In the genomic region with DNA sequence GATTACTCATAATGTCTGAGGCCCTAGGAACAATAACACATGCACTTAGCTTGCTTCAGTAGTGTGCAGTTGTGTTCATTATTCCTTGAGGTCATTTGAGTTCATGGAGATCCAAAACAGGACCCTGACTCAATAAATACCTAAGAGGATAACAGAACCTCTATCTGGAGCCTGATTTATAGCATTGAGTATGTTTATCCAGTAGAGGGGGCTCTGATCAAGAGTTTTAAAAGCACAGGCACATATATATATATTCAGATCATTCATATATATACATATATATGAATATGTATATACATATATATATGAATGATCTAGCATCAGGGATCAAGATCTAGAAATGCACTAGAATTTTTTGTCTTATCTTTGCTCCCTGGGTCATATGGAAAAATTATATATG, we compare ENCODE assay signal across 21 mouse cellular contexts. TPM values are rescaled to one million over a fixed set of nuclear protein-coding genes. Genes with fewer than 3 reads are reported as not detected.
DNase-seq lines count a peak whose midpoint lies in the region; ATAC-seq and TF ChIP-seq lines count a peak whose summit lies in the region.
"Had no signal": no experiment of that assay in that cellular context is flagged by ENCODE, and none has a peak within 500 bp of the region (broad histone marks: within the 10 kb centered on the region; RNA-seq: fewer than 3 reads in every experiment).

No protein-coding gene starts in this region.

- no peaks in the 10 kb centered on the region for H3K4me1 ChIP-seq in hindbrain, postnatal 0 days (ENCODE audit: insufficient read depth, low read length)
- H3K4me1 ChIP-seq in hindbrain, embryonic 16.5 days (ENCODE audit: control insufficient read depth, insufficient read depth, low read depth, low read length), result no peaks in the 10 kb centered on the region
- no peaks in the 10 kb centered on the region for H3K4me1 ChIP-seq in midbrain, embryonic 14.5 days (ENCODE audit: control insufficient read depth, insufficient read depth, low read length)
- H3K4me1 ChIP-seq in midbrain, embryonic 15.5 days, result no peaks in the 10 kb centered on the region
- H3K4me1 ChIP-seq in MEL (ENCODE audit: control insufficient read depth in 1 of 2, insufficient read depth in 2 of 2, low read length in 2 of 2), result peaks cover 0 to 13% of the 10 kb centered on the region in 2 experiments; a peak in 2 of 4 replicates
- H3K4me1 ChIP-seq: embryonic facial prominence, embryonic 10.5 days; forebrain, embryonic 12.5 days; hindbrain, embryonic 12.5 days; intestine, embryonic 15.5 days; limb, embryonic 10.5 days had no signal

- ATAC-seq in hindbrain, postnatal 0 days, result no peak
- ATAC-seq in hindbrain, embryonic 16.5 days, result no peak
- no peak for ATAC-seq in midbrain, embryonic 14.5 days (ENCODE audit: low FRiP score, low TSS enrichment)
- no peak for ATAC-seq in midbrain, embryonic 15.5 days (replicated peaks)
- ATAC-seq: intestine, embryonic 15.5 days; midbrain, embryonic 16.5 days had no signal

- H3K9ac ChIP-seq in hindbrain, postnatal 0 days (replicated peaks; ENCODE audit: low read length), result no peak overlapping the region
- H3K9ac ChIP-seq in hindbrain, embryonic 16.5 days (ENCODE audit: low read depth, low read length), result no peak overlapping the region
- H3K9ac ChIP-seq in midbrain, embryonic 14.5 days (replicated peaks; ENCODE audit: low read length), result no peak overlapping the region
- no peak overlapping the region for H3K9ac ChIP-seq in midbrain, embryonic 15.5 days
- H3K9ac ChIP-seq in MEL (ENCODE audit: control insufficient read depth, low read depth, low read length, poor library complexity, severe bottlenecking), result no peak overlapping the region
- H3K9ac ChIP-seq: forebrain, embryonic 12.5 days; hindbrain, embryonic 12.5 days; intestine, embryonic 15.5 days had no signal

- no peaks in the 10 kb centered on the region for H3K79me2 ChIP-seq in MEL (ENCODE audit: control insufficient read depth, insufficient read depth, low read length, poor library complexity)

- no peaks in the 10 kb centered on the region for H3K36me3 ChIP-seq in hindbrain, postnatal 0 days (ENCODE audit: insufficient read depth, low read length)
- H3K36me3 ChIP-seq in hindbrain, embryonic 16.5 days (ENCODE audit: control insufficient read depth, insufficient read depth, low read length), result no peaks in the 10 kb centered on the region
- H3K36me3 ChIP-seq in midbrain, embryonic 14.5 days (ENCODE audit: control insufficient read depth, insufficient read depth, low read length), result 0 out of 2 replicates have a peak, but pooled peaks cover 4% of the 10 kb centered on the region
- H3K36me3 ChIP-seq in midbrain, embryonic 15.5 days (replicated peaks), result no peaks in the 10 kb centered on the region
- H3K36me3 ChIP-seq in MEL (ENCODE audit: control insufficient read depth in 1 of 2, insufficient read depth in 2 of 2, low read length in 2 of 2), result peaks cover 0 to 2% of the 10 kb centered on the region in 2 experiments; a peak in 1 of 4 replicates
- no peaks in the 10 kb centered on the region for H3K36me3 ChIP-seq in splenic B cell, adult 2 months (ENCODE audit: control insufficient read depth, insufficient read depth, low read length, poor library complexity, severe bottlenecking)
- H3K36me3 ChIP-seq: intestine, embryonic 15.5 days had no signal

- no peak overlapping the region for H3K4me3 ChIP-seq in hindbrain, postnatal 0 days (ENCODE audit: low read length)
- no peak overlapping the region for H3K4me3 ChIP-seq in hindbrain, embryonic 16.5 days (ENCODE audit: low read length)
- H3K4me3 ChIP-seq in midbrain, embryonic 14.5 days (replicated peaks; ENCODE audit: low read depth, low read length), result no peak overlapping the region
- H3K4me3 ChIP-seq in midbrain, embryonic 15.5 days, result no peak overlapping the region
- H3K4me3 ChIP-seq in MEL (ENCODE audit: control insufficient read depth in 1 of 2, insufficient read depth in 1 of 2, low read depth in 2 of 2, low read length in 2 of 2), result no peak overlapping the region
- H3K4me3 ChIP-seq: embryonic facial prominence, embryonic 10.5 days; forebrain, embryonic 12.5 days; hindbrain, embryonic 12.5 days; intestine, embryonic 15.5 days; limb, embryonic 10.5 days had no signal

- DNase-seq in hindbrain, postnatal 0 days (ENCODE audit: low spot score), result no peak
- DNase-seq in midbrain, embryonic 14.5 days, result peak; percentile 28
- DNase-seq in MEL (ENCODE audit: low read depth, low spot score), result peak; percentile 39
- DNase-seq in splenic B cell, adult 2 months (ENCODE audit: low read depth, low spot score), result peak; percentile 38
- DNase-seq in testis, postnatal 10 days (ENCODE audit: low spot score), result no peak
- no peak for DNase-seq in kidney, postnatal 25 days
- DNase-seq: cerebellum, adult 8-10 months; gastrocnemius, postnatal 36 days; heart, postnatal 14 days; lung, adult 2 months; right cerebral cortex, postnatal 4 days; thymus, postnatal 36 days had no signal

- H3K27me3 ChIP-seq in hindbrain, postnatal 0 days (ENCODE audit: insufficient read depth, low read length), result no peaks in the 10 kb centered on the region
- H3K27me3 ChIP-seq in hindbrain, embryonic 16.5 days (replicated peaks; ENCODE audit: control insufficient read depth, insufficient read depth, low read length), result no peaks in the 10 kb centered on the region
- no peaks in the 10 kb centered on the region for H3K27me3 ChIP-seq in midbrain, embryonic 14.5 days (ENCODE audit: control insufficient read depth, insufficient read depth, low read length)
- H3K27me3 ChIP-seq in midbrain, embryonic 15.5 days (replicated peaks), result no peaks in the 10 kb centered on the region
- no peaks in the 10 kb centered on the region for H3K27me3 ChIP-seq in MEL (ENCODE audit: control insufficient read depth in 1 of 2, insufficient read depth in 2 of 2, low read length in 2 of 2)
- H3K27me3 ChIP-seq in splenic B cell, adult 2 months (ENCODE audit: control insufficient read depth, insufficient read depth, low read length, poor library complexity, severe bottlenecking), result no peaks in the 10 kb centered on the region
- H3K27me3 ChIP-seq: forebrain, embryonic 12.5 days; hindbrain, embryonic 12.5 days; intestine, embryonic 15.5 days had no signal

- TF ChIP-seq CTCF in hindbrain, postnatal 0 days (IDR thresholded peaks at IDR 0.05; ENCODE audit: low read depth), result peak; percentile 26; the same call in 1 of the 2 replicates
- TF ChIP-seq CTCF in MEL (IDR thresholded peaks at IDR 0.05 in 2 of 3, conservative IDR thresholded peaks at IDR 0.05 in 1 of 3; ENCODE audit: control insufficient read depth in 1 of 3, insufficient read depth in 1 of 3, low read depth in 2 of 3, low read length in 3 of 3, poor library complexity in 1 of 3, severe bottlenecking in 1 of 3), result peak in 2 of 3 experiments; percentile 14 to 53; a peak in 4 of 6 replicates

- no peaks in the 10 kb centered on the region for H3K9me3 ChIP-seq in hindbrain, postnatal 0 days (ENCODE audit: low read length)
- H3K9me3 ChIP-seq in hindbrain, embryonic 16.5 days (ENCODE audit: control insufficient read depth, low read length), result no peaks in the 10 kb centered on the region
- H3K9me3 ChIP-seq in midbrain, embryonic 14.5 days (ENCODE audit: control insufficient read depth, low read length), result no peaks in the 10 kb centered on the region
- no peaks in the 10 kb centered on the region for H3K9me3 ChIP-seq in midbrain, embryonic 15.5 days
- H3K9me3 ChIP-seq in MEL (replicated peaks; ENCODE audit: insufficient read depth, low read length), result no peaks in the 10 kb centered on the region
- H3K9me3 ChIP-seq: embryonic facial prominence, embryonic 10.5 days; forebrain, embryonic 12.5 days; hindbrain, embryonic 12.5 days; intestine, embryonic 15.5 days; limb, embryonic 10.5 days had no signal

- peak; percentile 67 for TF ChIP-seq RAD21 in MEL (IDR thresholded peaks at IDR 0.05; ENCODE audit: low read depth, low read length)

- no peak for TF ChIP-seq EP300 in MEL (IDR thresholded peaks at IDR 0.05; ENCODE audit: low read depth in 1 of 2, low read length in 2 of 2)

- TF ChIP-seq POLR2A in MEL (IDR thresholded peaks at IDR 0.05; ENCODE audit: control insufficient read depth in 1 of 2, insufficient read depth in 1 of 2, low read depth in 1 of 2, low read length in 2 of 2, poor library complexity in 1 of 2), result no peak

- H3K27ac ChIP-seq in hindbrain, postnatal 0 days, result no peak overlapping the region
- H3K27ac ChIP-seq in hindbrain, embryonic 16.5 days (ENCODE audit: low read depth, low read length), result no peak overlapping the region
- no peak overlapping the region for H3K27ac ChIP-seq in midbrain, embryonic 14.5 days (replicated peaks; ENCODE audit: low read depth, low read length)
- H3K27ac ChIP-seq in midbrain, embryonic 15.5 days, result no peak overlapping the region
- no peak overlapping the region for H3K27ac ChIP-seq in MEL (ENCODE audit: control insufficient read depth, low read depth, low read length)
- H3K27ac ChIP-seq: embryonic facial prominence, embryonic 10.5 days; forebrain, embryonic 12.5 days; hindbrain, embryonic 12.5 days; intestine, embryonic 15.5 days; limb, embryonic 10.5 days had no signal

- no peak overlapping the region for H3K4me2 ChIP-seq in hindbrain, postnatal 0 days (ENCODE audit: low read depth, low read length)
- H3K4me2 ChIP-seq in hindbrain, embryonic 16.5 days (ENCODE audit: low read length), result no peak overlapping the region
- H3K4me2 ChIP-seq in midbrain, embryonic 14.5 days (ENCODE audit: low read length), result no peak overlapping the region
- H3K4me2 ChIP-seq in midbrain, embryonic 15.5 days, result no peak overlapping the region
- H3K4me2 ChIP-seq: forebrain, embryonic 12.5 days; heart, embryonic 11.5 days; hindbrain, embryonic 12.5 days; intestine, embryonic 15.5 days had no signal

RNA-seq across cellular contexts. Expression of gene Tulp4, which starts 10.7 kb away (rescaled TPM):
- 218 and 245 TPM in 2 replicates for total RNA-seq in hindbrain, postnatal 0 days (2014; rRNA removed)
- polyA plus RNA-seq in hindbrain, postnatal 0 days (2015; fragmentation: Nextera tagmentation; extraction: Ambion mirVana), result 77.1 and 91.9 TPM in 2 replicates
- polyA plus RNA-seq in hindbrain, embryonic 16.5 days (2015; fragmentation: Nextera tagmentation; extraction: Ambion mirVana), result 110 and 113 TPM in 2 replicates
- polyA plus RNA-seq in midbrain, embryonic 14.5 days (2014; fragmentation: Nextera tagmentation; extraction: Ambion mirVana), result 203 and 212 TPM in 2 replicates
- 164 and 166 TPM in 2 replicates for polyA plus RNA-seq in midbrain, embryonic 15.5 days (2015; fragmentation: Nextera tagmentation; extraction: Ambion mirVana)
- total RNA-seq in MEL (2012; rRNA removed), result 49.0 and 59.2 TPM in 2 replicates
- polyA plus RNA-seq in MEL (2012; ENCODE audit: insufficient read depth in 1 of 2, insufficient read length in 2 of 2, low read depth in 1 of 2, low replicate concordance in 2 of 2, missing spikeins in 1 of 2), result 1 to 10 TPM in 1 of 2 experiments, not detected in 1; 7.7 TPM

RNA-seq across cellular contexts. Expression of gene Gtf2h5, which starts 16.0 kb away (rescaled TPM):
- total RNA-seq in hindbrain, postnatal 0 days (2014; rRNA removed), result 40.1 and 44.1 TPM in 2 replicates
- 241 and 256 TPM in 2 replicates for polyA plus RNA-seq in hindbrain, postnatal 0 days (2015; fragmentation: Nextera tagmentation; extraction: Ambion mirVana)
- polyA plus RNA-seq in hindbrain, embryonic 16.5 days (2015; fragmentation: Nextera tagmentation; extraction: Ambion mirVana), result 201 and 227 TPM in 2 replicates
- 194 and 234 TPM in 2 replicates for polyA plus RNA-seq in midbrain, embryonic 14.5 days (2014; fragmentation: Nextera tagmentation; extraction: Ambion mirVana)
- 191 and 196 TPM in 2 replicates for polyA plus RNA-seq in midbrain, embryonic 15.5 days (2015; fragmentation: Nextera tagmentation; extraction: Ambion mirVana)
- 90.7 and 90.9 TPM in 2 replicates for total RNA-seq in MEL (2012; rRNA removed)
- 10 to 100 TPM in 1 of 2 experiments, not detected in 1; 78.3 TPM for polyA plus RNA-seq in MEL (2012; ENCODE audit: insufficient read depth in 1 of 2, insufficient read length in 2 of 2, low read depth in 1 of 2, low replicate concordance in 2 of 2, missing spikeins in 1 of 2)

RNA-seq across cellular contexts. Expression of gene Serac1, which starts 16.0 kb away (rescaled TPM):
- total RNA-seq in hindbrain, postnatal 0 days (2014; rRNA removed), result 11.5 and 15.6 TPM in 2 replicates
- 6.0 and 6.2 TPM in 2 replicates for polyA plus RNA-seq in hindbrain, postnatal 0 days (2015; fragmentation: Nextera tagmentation; extraction: Ambion mirVana)
- 11.8 and 12.5 TPM in 2 replicates for polyA plus RNA-seq in hindbrain, embryonic 16.5 days (2015; fragmentation: Nextera tagmentation; extraction: Ambion mirVana)
- polyA plus RNA-seq in midbrain, embryonic 14.5 days (2014; fragmentation: Nextera tagmentation; extraction: Ambion mirVana), result 10.6 and 12.9 TPM in 2 replicates
- polyA plus RNA-seq in midbrain, embryonic 15.5 days (2015; fragmentation: Nextera tagmentation; extraction: Ambion mirVana), result 14.6 and 14.8 TPM in 2 replicates
- 4.1 and 4.2 TPM in 2 replicates for total RNA-seq in MEL (2012; rRNA removed)
- 1 to 10 TPM in 1 of 2 experiments, not detected in 1; 5.9 TPM for polyA plus RNA-seq in MEL (2012; ENCODE audit: insufficient read depth in 1 of 2, insufficient read length in 2 of 2, low read depth in 1 of 2, low replicate concordance in 2 of 2, missing spikeins in 1 of 2)

Comparison
In these comparisons a context has a peak if more than half of its experiments do, and no peak if none do; other contexts are left out.
1. DNase-seq: peak in midbrain, embryonic 14.5 days (single experiment), MEL (single experiment) and splenic B cell, adult 2 months (single experiment); none in hindbrain, postnatal 0 days (single experiment), testis, postnatal 10 days (single experiment) and kidney, postnatal 25 days (0 of 2).